Mouse (Mus musculus) midbrain, postnatal 0 days (tissue): ENCODE data around the gene Rab23. TPM values are rescaled to one million over a fixed set of nuclear protein-coding genes. Genes with fewer than 3 reads are reported as not detected.
A peak's percentile ranks its signal among the peaks of the same experiment; 100 is the strongest.

ENCODE experiments used
- ATAC-seq: fragments of 200-750 bp; cut with Nextera tagmentation; 2 replicates; pipeline ENCODE4 v1.8.0; 2017; ENCODE audit warnings: moderate number of reproducible peaks, mild to moderate bottlenecking, moderate TSS enrichment, moderate library complexity; ENCODE audit not compliant: low FRiP score
- DNase-seq: peaks from one replicate; pipeline ENCODE4 v3.0.0-alpha.2; 2015; ENCODE audit warnings: low spot score
- H3K27ac ChIP-seq: fragments of 300-500 bp; sonication (generic); 2 replicates; pipeline ENCODE4 v1.5.1; 2014; ENCODE audit warnings: low read depth, mild to moderate bottlenecking, low read length, mixed read lengths
- H3K27me3 ChIP-seq: fragments of 300-500 bp; sonication (generic); 2 replicates; pipeline ENCODE4 v1.6.1; 2014; ENCODE audit warnings: low read length, control low read depth, mixed read lengths; ENCODE audit not compliant: insufficient read depth
- H3K36me3 ChIP-seq: fragments of 300-500 bp; sonication (generic); 2 replicates; pipeline ENCODE4 v1.6.1; 2014; ENCODE audit warnings: low read length, control low read depth, mixed read lengths; ENCODE audit not compliant: insufficient read depth
- H3K4me1 ChIP-seq: fragments of 300-500 bp; sonication (generic); 2 replicates; pipeline ENCODE4 v1.6.1; 2014; ENCODE audit warnings: mild to moderate bottlenecking, control low read depth, antibody characterized with exemption, low read length, mixed read lengths; ENCODE audit not compliant: insufficient read depth
- H3K4me2 ChIP-seq: fragments of 300-500 bp; sonication (generic); 2 replicates; pipeline ENCODE4 v1.6.1; 2014; ENCODE audit warnings: low read depth, mild to moderate bottlenecking, low read length, mixed read lengths; ENCODE audit not compliant: poor library complexity, severe bottlenecking
- H3K4me3 ChIP-seq: fragments of 300-500 bp; sonication (generic); 2 replicates; pipeline ENCODE4 v1.5.1; 2014; ENCODE audit warnings: low read depth, mild to moderate bottlenecking, low read length, moderate library complexity
- H3K9ac ChIP-seq: fragments of 300-500 bp; sonication (generic); replicated peaks from 2 replicates; pipeline ENCODE4 v1.6.1; 2014; ENCODE audit warnings: mild to moderate bottlenecking, low read length, moderate library complexity, mixed read lengths; ENCODE audit not compliant: poor library complexity, severe bottlenecking
- H3K9me3 ChIP-seq: fragments of 300-500 bp; sonication (generic); 2 replicates; pipeline ENCODE4 v1.6.1; 2016; ENCODE audit warnings: low read length, control low read depth
- CTCF ChIP-seq: IDR thresholded peaks from 2 replicates; pipeline ENCODE4 v1.5.1; 2016; ENCODE audit warnings: antibody characterized with exemption, mild to moderate bottlenecking
- WGBS: fragments of 180-500 bp; shearing (Covaris S2); extraction: QIAGEN DNeasy Blood & Tissue Kit; methylation state at CpG from one replicate; pipeline ENCODE4 v1.1.7; 2014; 5-methylcytosine and 5-hydroxymethylcytosine counted together
- polyA plus RNA-seq: library from polyadenylated mRNA; unstranded; fragments of >200 nt; fragmentation: Nextera tagmentation; extraction: Ambion mirVana; gene quantifications from 2 replicates; pipeline ENCODE4 v1.2.1, GENCODE M21; 2015
- total RNA-seq: library from RNA; depleted of rRNA; stranded (reverse); fragments of >200 nt; gene quantifications from 2 replicates; pipeline ENCODE4 v1.2.3, GENCODE M21; 2014

Rab23 gene
- total and polyA plus RNA-seq, 2 experiments from 2014 or later: 9.3 to 29.8 TPM

- Histone ChIP-seq H3K4me2 (peak overlapping the region; percentile 53), H3K4me1 (peaks cover 3% of the 10 kb centered on the region), H3K27ac (peak overlapping the region; percentile 91), H3K4me3 (peak overlapping the region; percentile 87), H3K9me3 (no peaks in the 10 kb centered on the region), H3K9ac (peak overlapping the region; percentile 84), H3K27me3 (no peaks in the 10 kb centered on the region), H3K36me3 (peaks cover 17% of the 10 kb centered on the region)
- peak; percentile 76 for ATAC-seq
- no peak for TF ChIP-seq CTCF
- no peak for DNase-seq
- WGBS: under 1% methylated on average over 40 of the region's 41 CpGs
Observed at GRCm38 (mm10) chr1:33720231-33720630, 544 bp downstream of the Rab23 start.

DNA sequence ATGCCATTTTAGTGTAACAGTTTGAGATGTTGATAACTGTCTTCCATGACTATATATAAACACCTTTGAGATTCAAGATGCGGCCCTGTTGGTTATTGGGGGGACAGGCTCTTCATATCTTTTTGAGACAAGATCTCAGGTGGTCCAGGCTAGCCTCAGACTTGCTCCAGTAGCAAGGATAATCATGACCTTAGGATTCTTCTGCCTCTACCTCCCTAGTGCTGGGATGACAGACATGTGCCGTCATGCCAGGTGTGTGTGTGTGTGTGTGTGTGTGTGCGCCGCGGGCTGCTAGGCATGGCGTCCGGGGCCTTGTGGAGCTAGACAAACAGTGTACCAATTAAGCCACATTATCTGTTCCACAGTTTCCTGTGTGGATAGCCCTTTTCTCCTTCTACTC is 1.3 kb downstream of the Rab23 start:
- no peak for DNase-seq
- H3K36me3 ChIP-seq: peaks cover 25% of the 10 kb centered on the region
- peak overlapping the region; percentile 87 for H3K4me3 ChIP-seq
- 83% methylated on average over 7 of the region's 7 CpGs for WGBS
- TF ChIP-seq CTCF: no peak
- no peak for ATAC-seq
- H3K4me2 ChIP-seq: peak overlapping the region; percentile 53
- no peaks in the 10 kb centered on the region for H3K27me3 ChIP-seq
- H3K4me1 ChIP-seq: peaks cover 3% of the 10 kb centered on the region
- H3K9ac ChIP-seq: no peak overlapping the region
- H3K9me3 ChIP-seq: no peaks in the 10 kb centered on the region
- H3K27ac ChIP-seq: no peak overlapping the region

DNA sequence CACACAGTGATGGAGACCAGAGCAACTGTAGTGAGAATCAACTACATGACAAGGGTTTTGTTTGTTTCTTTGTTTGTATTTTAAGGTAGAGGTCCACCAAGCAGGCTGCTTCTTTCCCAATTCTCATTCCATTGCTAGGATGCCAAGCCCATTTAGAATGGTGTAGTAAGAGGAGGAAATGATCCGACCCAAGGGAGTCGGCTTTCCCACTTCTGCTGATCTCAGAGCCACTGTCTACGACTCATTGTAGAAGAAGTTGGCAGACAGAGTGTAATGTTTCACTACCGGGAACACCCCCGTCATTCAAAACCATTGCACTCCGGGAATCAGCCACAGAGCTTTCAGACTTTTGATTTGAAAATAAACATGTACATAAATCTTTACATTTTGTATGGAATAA is 4.8 kb downstream of the Rab23 start:
- 93% methylated on average over 6 of the region's 6 CpGs for WGBS
- no peak for TF ChIP-seq CTCF
- Histone ChIP-seq H3K4me2 (no peak overlapping the region), H3K4me3 (no peak overlapping the region), H3K27me3 (no peaks in the 10 kb centered on the region), H3K36me3 (peaks cover 39% of the 10 kb centered on the region), H3K9me3 (no peaks in the 10 kb centered on the region), H3K27ac (no peak overlapping the region), H3K9ac (no peak overlapping the region), H3K4me1 (peaks cover 3% of the 10 kb centered on the region)
- ATAC-seq: no peak
- DNase-seq: no peak

- Histone ChIP-seq H3K9me3 (no peaks in the 10 kb centered on the region), H3K36me3 (peaks cover 39% of the 10 kb centered on the region), H3K27me3 (no peaks in the 10 kb centered on the region), H3K27ac (no peak overlapping the region), H3K4me1 (peaks cover 3% of the 10 kb centered on the region), H3K4me3 (no peak overlapping the region), H3K9ac (no peak overlapping the region), H3K4me2 (no peak overlapping the region)
- no peak for TF ChIP-seq CTCF
- 94% methylated on average over 5 of the region's 5 CpGs for WGBS
- DNase-seq (no peak), ATAC-seq (no peak)
Observed at GRCm38 (mm10) chr1:33725086-33725485, 5.4 kb downstream of the Rab23 start.

- 96% methylated on average over 9 of the region's 9 CpGs for WGBS
- Histone ChIP-seq H3K36me3 (peaks cover 46% of the 10 kb centered on the region), H3K4me1 (no peaks in the 10 kb centered on the region), H3K4me3 (no peak overlapping the region), H3K9me3 (no peaks in the 10 kb centered on the region), H3K27me3 (no peaks in the 10 kb centered on the region), H3K4me2 (no peak overlapping the region), H3K9ac (no peak overlapping the region), H3K27ac (no peak overlapping the region)
- DNase-seq (no peak), ATAC-seq (no peak)
- TF ChIP-seq CTCF: no peak
Observed at GRCm38 (mm10) chr1:33733044-33733443, 13.4 kb downstream of the Rab23 start.

- Histone ChIP-seq H3K4me3 (no peak overlapping the region), H3K27ac (no peak overlapping the region), H3K27me3 (no peaks in the 10 kb centered on the region), H3K9me3 (no peaks in the 10 kb centered on the region), H3K4me1 (no peaks in the 10 kb centered on the region), H3K9ac (no peak overlapping the region), H3K4me2 (no peak overlapping the region), H3K36me3 (peaks cover 50% of the 10 kb centered on the region)
- TF ChIP-seq CTCF: no peak
- 75% methylated on average over 5 of the region's 5 CpGs for WGBS
- ATAC-seq (no peak), DNase-seq (no peak)
Observed at GRCm38 (mm10) chr1:33734001-33734685, 14.5 kb downstream of the Rab23 start.
